Mouse (Mus musculus): Measurements from ENCODE around the gene Sox5. TPM values are rescaled to one million over a fixed set of nuclear protein-coding genes. Genes with fewer than 3 reads are reported as not detected.

Sox5 gene
- polyA plus RNA-seq, 1 experiment = 0.85 TPM

DNA sequence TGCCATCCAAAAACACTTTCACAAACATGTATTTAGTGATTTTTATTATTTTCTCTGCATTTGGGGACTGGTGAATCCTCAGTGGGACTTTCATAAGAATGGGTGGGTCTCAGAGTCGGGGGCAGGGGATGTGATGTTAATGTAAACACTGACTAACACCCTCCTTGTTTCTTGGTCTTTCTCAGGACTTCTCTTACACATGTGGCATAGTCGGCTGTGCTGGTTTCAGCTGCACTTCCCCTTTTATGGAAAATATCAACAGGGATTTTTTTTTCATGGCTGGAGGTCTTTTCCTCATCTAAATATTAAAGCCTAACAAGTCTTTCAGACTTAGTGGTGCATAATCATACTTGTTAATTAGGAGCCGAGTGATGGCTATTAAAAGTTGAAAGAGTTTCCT is 39.2 kb downstream of the Sox5 start:
- no peaks in the 10 kb centered on the region for H3K36me3 ChIP-seq (ENCODE audit: control insufficient read depth, insufficient read depth, low read length)
- no peaks in the 10 kb centered on the region for H3K4me1 ChIP-seq (ENCODE audit: control insufficient read depth, insufficient read depth, insufficient read length, low read length)

DNA sequence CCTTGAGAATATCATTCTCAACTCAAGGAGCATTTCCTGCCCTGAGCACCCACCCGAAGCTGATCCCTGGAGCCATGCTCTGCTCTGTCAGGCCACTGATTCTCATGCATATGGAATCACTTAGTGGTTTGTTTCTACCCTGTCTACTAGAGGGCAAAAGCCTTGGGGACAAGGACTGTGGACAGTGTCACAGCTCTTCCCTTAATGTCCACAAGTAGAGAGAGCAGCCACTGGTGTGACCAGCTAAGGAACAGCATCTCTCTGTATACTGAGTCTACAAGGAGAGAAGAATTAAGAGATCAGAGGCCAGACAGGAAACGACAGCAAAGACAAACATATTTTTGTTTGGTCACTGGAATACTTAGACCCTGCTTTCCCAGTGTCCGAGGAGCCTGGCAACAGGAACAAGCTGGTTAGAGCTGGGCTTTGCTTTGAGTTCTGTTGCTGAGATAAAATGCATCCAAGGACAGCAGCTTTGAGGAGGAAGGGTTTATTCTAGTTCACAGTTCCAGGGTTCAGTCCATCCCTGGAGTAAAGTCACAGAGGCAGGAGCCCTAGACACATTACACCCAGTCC is 40.6 kb downstream of the Sox5 start:
- WGBS = 50% methylated on average over 3 of the region's 3 CpGs
- H3K4me3 ChIP-seq (ENCODE audit: low read depth, low read length) = no peak overlapping the region
- H3K27me3 ChIP-seq (ENCODE audit: control insufficient read depth, insufficient read depth, low read length) = no peaks in the 10 kb centered on the region
- H3K36me3 ChIP-seq (ENCODE audit: control insufficient read depth, insufficient read depth, low read length) = no peaks in the 10 kb centered on the region
- no peaks in the 10 kb centered on the region for H3K4me1 ChIP-seq (ENCODE audit: control insufficient read depth, insufficient read depth, insufficient read length, low read length)
- TF ChIP-seq POLR2A (IDR thresholded peaks at IDR 0.05; ENCODE audit: low read depth, low read length) (no peak), CTCF (IDR thresholded peaks at IDR 0.05; ENCODE audit: extremely low read depth, insufficient read length, insufficient replicate concordance, low read depth, low read length) (no peak)
- H3K27ac ChIP-seq (ENCODE audit: insufficient read depth, low read depth, low read length) = no peak overlapping the region

More for the DNA sequence above, 39.2 kb downstream of the Sox5 start:
- TF ChIP-seq POLR2A (IDR thresholded peaks at IDR 0.05; ENCODE audit: low read depth, low read length) (no peak), CTCF (IDR thresholded peaks at IDR 0.05; ENCODE audit: extremely low read depth, insufficient read length, insufficient replicate concordance, low read depth, low read length) (no peak)
- H3K4me3 ChIP-seq (ENCODE audit: low read depth, low read length) = no peak overlapping the region
- H3K27me3 ChIP-seq (ENCODE audit: control insufficient read depth, insufficient read depth, low read length) = no peaks in the 10 kb centered on the region
- WGBS = 41% methylated on average over 3 of the region's 3 CpGs
- H3K27ac ChIP-seq (ENCODE audit: insufficient read depth, low read depth, low read length) = no peak overlapping the region

DNA sequence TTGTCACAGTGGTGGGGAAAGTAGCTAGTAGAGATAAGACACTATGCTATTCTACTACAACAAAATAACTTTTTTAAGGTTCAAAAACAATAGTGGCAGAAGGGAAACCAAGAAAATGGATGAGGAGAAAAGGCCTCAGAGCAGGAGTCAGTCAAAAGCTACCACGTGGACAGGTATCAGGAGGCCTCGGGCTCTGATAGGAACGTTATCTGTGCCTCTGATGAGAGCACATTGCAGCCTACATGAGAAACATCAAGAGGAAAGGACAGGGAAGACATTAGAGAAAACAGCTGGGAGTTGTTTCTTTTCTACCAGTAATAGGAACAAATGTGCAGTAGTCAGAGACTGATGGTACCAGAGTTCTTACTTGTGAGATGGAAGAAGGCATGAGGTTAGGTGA is 41.4 kb downstream of the Sox5 start:
- 71% methylated on average over 3 of the region's 3 CpGs for WGBS
- no peak for TF ChIP-seq POLR2A (IDR thresholded peaks at IDR 0.05; ENCODE audit: low read depth, low read length)
- no peak for TF ChIP-seq CTCF (IDR thresholded peaks at IDR 0.05; ENCODE audit: extremely low read depth, insufficient read length, insufficient replicate concordance, low read depth, low read length)
- H3K27ac ChIP-seq (ENCODE audit: insufficient read depth, low read depth, low read length) = no peak overlapping the region

DNA sequence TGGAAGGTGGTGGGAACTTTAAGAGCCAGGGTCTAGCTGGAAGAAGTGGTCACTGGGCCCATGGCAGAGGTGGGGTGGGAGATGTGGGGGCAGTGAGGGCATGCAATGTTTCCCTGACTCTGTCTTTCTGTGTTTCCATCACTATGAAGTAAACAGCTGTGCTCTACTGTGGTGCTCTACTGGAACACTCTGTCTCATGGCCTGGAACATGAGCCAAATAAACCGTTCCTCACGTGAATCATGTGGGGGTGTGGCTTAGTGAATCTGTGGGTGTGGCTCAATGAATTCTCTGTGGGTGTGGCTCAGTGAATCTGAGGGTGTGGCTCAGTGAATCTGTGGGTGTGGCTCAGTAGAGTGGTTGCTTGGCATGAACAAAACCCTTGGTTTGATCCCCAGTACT is 42.0 kb downstream of the Sox5 start:
- no peaks in the 10 kb centered on the region for H3K36me3 ChIP-seq (ENCODE audit: control insufficient read depth, insufficient read depth, low read length)
- H3K27ac ChIP-seq (ENCODE audit: insufficient read depth, low read depth, low read length) = no peak overlapping the region
- WGBS = 32% methylated on average over 2 of the region's 2 CpGs
- no peaks in the 10 kb centered on the region for H3K4me1 ChIP-seq (ENCODE audit: control insufficient read depth, insufficient read depth, insufficient read length, low read length)
- TF ChIP-seq CTCF (IDR thresholded peaks at IDR 0.05; ENCODE audit: extremely low read depth, insufficient read length, insufficient replicate concordance, low read depth, low read length) (no peak), POLR2A (IDR thresholded peaks at IDR 0.05; ENCODE audit: low read depth, low read length) (no peak)
- H3K27me3 ChIP-seq (ENCODE audit: control insufficient read depth, insufficient read depth, low read length) = no peaks in the 10 kb centered on the region
- H3K4me3 ChIP-seq (ENCODE audit: low read depth, low read length) = no peak overlapping the region

More for the DNA sequence above, 41.4 kb downstream of the Sox5 start:
- no peaks in the 10 kb centered on the region for H3K4me1 ChIP-seq (ENCODE audit: control insufficient read depth, insufficient read depth, insufficient read length, low read length)
- H3K27me3 ChIP-seq (ENCODE audit: control insufficient read depth, insufficient read depth, low read length) = no peaks in the 10 kb centered on the region
- H3K36me3 ChIP-seq (ENCODE audit: control insufficient read depth, insufficient read depth, low read length) = no peaks in the 10 kb centered on the region
- H3K4me3 ChIP-seq (ENCODE audit: low read depth, low read length) = no peak overlapping the region

GRCm38 (mm10) chr6:144737786-144738185 is 44.0 kb downstream of the Sox5 start:
- Histone ChIP-seq H3K27ac (ENCODE audit: insufficient read depth, low read depth, low read length) (no peak overlapping the region), H3K4me1 (ENCODE audit: control insufficient read depth, insufficient read depth, insufficient read length, low read length) (no peaks in the 10 kb centered on the region), H3K27me3 (ENCODE audit: control insufficient read depth, insufficient read depth, low read length) (no peaks in the 10 kb centered on the region), H3K4me3 (ENCODE audit: low read depth, low read length) (no peak overlapping the region), H3K36me3 (ENCODE audit: control insufficient read depth, insufficient read depth, low read length) (no peaks in the 10 kb centered on the region)
- no peak for TF ChIP-seq POLR2A (IDR thresholded peaks at IDR 0.05; ENCODE audit: low read depth, low read length)
- no peak for TF ChIP-seq CTCF (IDR thresholded peaks at IDR 0.05; ENCODE audit: extremely low read depth, insufficient read length, insufficient replicate concordance, low read depth, low read length)
- WGBS = 82% methylated on average over 5 of the region's 5 CpGs

- H3K36me3 ChIP-seq (ENCODE audit: control insufficient read depth, insufficient read depth, low read length) = no peaks in the 10 kb centered on the region
Measured at GRCm38 (mm10) chr6:144731251-144731970, 50.4 kb downstream of the Sox5 start.

DNA sequence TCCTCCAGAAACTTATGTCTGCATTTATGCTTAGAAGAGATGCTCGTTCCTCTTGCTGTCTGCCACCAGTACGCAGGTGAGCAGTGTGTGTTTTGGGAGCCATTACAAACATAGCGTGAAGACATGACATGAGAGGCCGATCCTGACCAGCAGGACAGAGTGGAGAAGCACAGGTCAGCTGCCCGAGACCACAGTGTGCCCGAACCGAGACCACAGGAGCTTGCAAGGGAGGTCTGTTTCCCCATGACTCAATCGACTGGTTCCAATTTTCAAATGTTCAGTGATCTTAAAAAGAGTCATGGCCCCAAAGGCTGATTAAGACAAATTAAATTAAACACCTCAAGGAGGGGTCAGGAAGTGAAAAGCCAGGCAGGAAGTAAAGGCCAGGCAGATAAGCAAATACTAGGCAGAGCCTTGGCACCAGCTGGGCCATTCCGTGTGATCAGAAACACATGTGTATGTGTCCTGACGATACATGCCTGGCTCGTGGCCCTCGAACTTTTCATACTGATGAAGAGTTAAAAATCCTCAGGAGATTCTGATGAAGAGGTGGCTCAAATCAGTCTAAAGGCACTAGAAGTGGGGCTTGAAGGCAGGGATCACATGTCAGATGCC is 58.1 kb downstream of the Sox5 start:
- 77% methylated on average over 12 of the region's 12 CpGs for WGBS
- H3K27ac ChIP-seq (ENCODE audit: insufficient read depth, low read depth, low read length) = no peak overlapping the region
- no peaks in the 10 kb centered on the region for H3K27me3 ChIP-seq (ENCODE audit: control insufficient read depth, insufficient read depth, low read length)
- H3K36me3 ChIP-seq (ENCODE audit: control insufficient read depth, insufficient read depth, low read length) = no peaks in the 10 kb centered on the region
- TF ChIP-seq POLR2A (IDR thresholded peaks at IDR 0.05; ENCODE audit: low read depth, low read length) = no peak
- TF ChIP-seq CTCF (IDR thresholded peaks at IDR 0.05; ENCODE audit: extremely low read depth, insufficient read length, insufficient replicate concordance, low read depth, low read length) = no peak
- H3K4me3 ChIP-seq (ENCODE audit: low read depth, low read length) = no peak overlapping the region
- H3K4me1 ChIP-seq (ENCODE audit: control insufficient read depth, insufficient read depth, insufficient read length, low read length) = no peaks in the 10 kb centered on the region

More at GRCm38 (mm10) chr6:144731251-144731970, 50.4 kb downstream of the Sox5 start:
- TF ChIP-seq POLR2A (IDR thresholded peaks at IDR 0.05; ENCODE audit: low read depth, low read length) = no peak
- TF ChIP-seq CTCF (IDR thresholded peaks at IDR 0.05; ENCODE audit: extremely low read depth, insufficient read length, insufficient replicate concordance, low read depth, low read length) = no peak
- WGBS = 76% methylated on average over 10 of the region's 10 CpGs
- H3K4me1 ChIP-seq (ENCODE audit: control insufficient read depth, insufficient read depth, insufficient read length, low read length) = no peaks in the 10 kb centered on the region
- no peaks in the 10 kb centered on the region for H3K27me3 ChIP-seq (ENCODE audit: control insufficient read depth, insufficient read depth, low read length)
- H3K27ac ChIP-seq (ENCODE audit: insufficient read depth, low read depth, low read length) = no peak overlapping the region
- H3K4me3 ChIP-seq (ENCODE audit: low read depth, low read length) = no peak overlapping the region

Data from small intestine, adult 2 months (tissue).